Mouse (Mus musculus) intestine, postnatal 0 days (tissue): ENCODE measurements around the gene Zp3. TPM values are rescaled to one million over a fixed set of nuclear protein-coding genes. Genes with fewer than 3 reads are reported as not detected.
A peak's percentile ranks its signal among the peaks of the same experiment; 100 is the strongest.

ENCODE experiments used
- ATAC-seq: fragments of 200-750 bp; cut with Nextera tagmentation; 2 replicates; pipeline ENCODE4 v1.8.0; 2017; ENCODE audit warnings: mild to moderate bottlenecking, moderate TSS enrichment, moderate library complexity
- H3K27ac ChIP-seq: fragments of 300-500 bp; sonication (generic); 2 replicates; pipeline ENCODE4 v1.5.1; 2014; ENCODE audit warnings: mild to moderate bottlenecking, low read depth, low read length, moderate library complexity
- H3K27me3 ChIP-seq: fragments of 300-500 bp; sonication (generic); replicated peaks from 2 replicates; pipeline ENCODE4 v1.6.1; 2014; ENCODE audit warnings: low read length, mixed read lengths; ENCODE audit not compliant: control insufficient read depth, insufficient read depth
- H3K36me3 ChIP-seq: fragments of 300-500 bp; sonication (generic); 2 replicates; pipeline ENCODE4 v1.6.1; 2014; ENCODE audit warnings: mild to moderate bottlenecking, moderate library complexity; ENCODE audit not compliant: control insufficient read depth, insufficient read depth
- H3K4me1 ChIP-seq: fragments of 300-500 bp; sonication (generic); replicated peaks from 2 replicates; pipeline ENCODE4 v1.6.1; 2014; ENCODE audit warnings: antibody characterized with exemption, low read length, mixed read lengths; ENCODE audit not compliant: control insufficient read depth, insufficient read depth
- H3K4me2 ChIP-seq: fragments of 300-500 bp; sonication (generic); replicated peaks from 2 replicates; pipeline ENCODE4 v1.6.1; 2014; ENCODE audit warnings: low read depth, mild to moderate bottlenecking, moderate library complexity
- H3K4me3 ChIP-seq: fragments of 300-500 bp; sonication (generic); 2 replicates; pipeline ENCODE4 v1.5.1; 2014; ENCODE audit warnings: low read depth, low read length
- H3K9ac ChIP-seq: fragments of 300-500 bp; sonication (generic); 2 replicates; pipeline ENCODE4 v1.6.1; 2014; ENCODE audit warnings: mild to moderate bottlenecking, low read depth, low read length
- H3K9me3 ChIP-seq: fragments of 300-500 bp; sonication (generic); 2 replicates; pipeline ENCODE4 v1.6.1; 2016; ENCODE audit warnings: mixed run types; ENCODE audit not compliant: control insufficient read depth
- CTCF ChIP-seq: sonication (generic); IDR thresholded peaks from 2 replicates; pipeline ENCODE4 v1.5.1; 2016; ENCODE audit warnings: low read depth, mild to moderate bottlenecking, control low read depth, antibody characterized with exemption, moderate library complexity
- WGBS: fragments of 180-500 bp; shearing (Covaris S2); extraction: QIAGEN DNeasy Blood & Tissue Kit; methylation state at CpG from one replicate; pipeline ENCODE4 v1.1.7; 2014; 5-methylcytosine and 5-hydroxymethylcytosine counted together
- polyA plus RNA-seq: library from polyadenylated mRNA; unstranded; fragments of >200 nt; fragmentation: Nextera tagmentation; extraction: Ambion mirVana; gene quantifications from 2 replicates; pipeline ENCODE4 v1.2.1, GENCODE M21; 2015

The Zp3 gene
- polyA plus RNA-seq, 1 experiment from 2014 or later: not detected

- Histone ChIP-seq H3K4me3 (no peak overlapping the region), H3K9me3 (no peaks in the 10 kb centered on the region), H3K27ac (0 out of 2 replicates have a peak overlapping the region, but pooled peaks have one; percentile 89), H3K4me2 (peak overlapping the region; percentile 63), H3K9ac (no peak overlapping the region), H3K36me3 (no peaks in the 10 kb centered on the region), H3K27me3 (no peaks in the 10 kb centered on the region), H3K4me1 (peaks cover 18% of the 10 kb centered on the region)
- no peak for ATAC-seq
- 88% methylated on average over 4 of the region's 4 CpGs for WGBS
- no peak for TF ChIP-seq CTCF
These were observed 21.5 kb upstream of the Zp3 start for GRCm38 (mm10) chr5:135958367-135958766.

GRCm38 (mm10) chr5:135959911-135960310, 20.0 kb upstream of the Zp3 start:
- no peaks in the 10 kb centered on the region for H3K27me3 ChIP-seq
- H3K27ac ChIP-seq: no peak overlapping the region
- no peaks in the 10 kb centered on the region for H3K9me3 ChIP-seq
- 94% methylated on average over 7 of the region's 7 CpGs for WGBS
- no peak overlapping the region for H3K9ac ChIP-seq
- ATAC-seq: no peak
- peaks cover 18% of the 10 kb centered on the region for H3K4me1 ChIP-seq
- no peak overlapping the region for H3K4me2 ChIP-seq
- H3K4me3 ChIP-seq: no peak overlapping the region
- H3K36me3 ChIP-seq: no peaks in the 10 kb centered on the region
- TF ChIP-seq CTCF: no peak

- Histone ChIP-seq H3K9me3 (no peaks in the 10 kb centered on the region), H3K4me1 (peaks cover 18% of the 10 kb centered on the region), H3K27me3 (no peaks in the 10 kb centered on the region), H3K4me3 (no peak overlapping the region), H3K27ac (no peak overlapping the region; the same call in 1 of the 2 replicates), H3K9ac (no peak overlapping the region), H3K4me2 (peak overlapping the region; percentile 96; the same call in 1 of the 2 replicates), H3K36me3 (no peaks in the 10 kb centered on the region)
- WGBS: 96% methylated on average over 15 of the region's 15 CpGs
- TF ChIP-seq CTCF: no peak
- no peak for ATAC-seq
These were observed 18.8 kb upstream of the Zp3 start for GRCm38 (mm10) chr5:135960909-135961635.

DNA sequence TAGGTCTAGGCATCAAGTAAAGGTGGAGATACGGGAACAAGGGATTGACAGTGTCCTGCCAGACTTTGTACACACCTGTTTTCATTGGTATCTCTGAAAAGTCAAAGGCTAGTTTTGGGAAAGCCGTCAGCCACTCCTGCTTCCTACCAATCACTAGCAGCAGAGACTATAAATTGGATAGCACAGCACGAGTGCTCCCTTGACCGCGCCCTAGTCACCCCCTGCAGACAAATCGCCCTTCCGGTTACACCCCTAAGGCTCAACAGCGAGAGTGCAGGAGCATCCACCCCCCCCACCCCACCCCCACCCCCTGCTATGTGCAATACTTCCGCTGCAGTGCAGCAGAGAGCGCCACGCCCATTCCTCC, 17.8 kb upstream of the Zp3 start:
- WGBS: 0% methylated on average over 11 of the region's 11 CpGs
- no peaks in the 10 kb centered on the region for H3K27me3 ChIP-seq
- H3K9ac ChIP-seq: peak overlapping the region; percentile 24; the same call in 1 of the 2 replicates
- no peak for ATAC-seq
- TF ChIP-seq CTCF: no peak
- no peaks in the 10 kb centered on the region for H3K9me3 ChIP-seq
- H3K36me3 ChIP-seq: no peaks in the 10 kb centered on the region
- H3K4me1 ChIP-seq: peaks cover 14% of the 10 kb centered on the region
- peak overlapping the region; percentile 92 for H3K27ac ChIP-seq
- H3K4me3 ChIP-seq: peak overlapping the region; percentile 59
- H3K4me2 ChIP-seq: peak overlapping the region; percentile 96

DNA sequence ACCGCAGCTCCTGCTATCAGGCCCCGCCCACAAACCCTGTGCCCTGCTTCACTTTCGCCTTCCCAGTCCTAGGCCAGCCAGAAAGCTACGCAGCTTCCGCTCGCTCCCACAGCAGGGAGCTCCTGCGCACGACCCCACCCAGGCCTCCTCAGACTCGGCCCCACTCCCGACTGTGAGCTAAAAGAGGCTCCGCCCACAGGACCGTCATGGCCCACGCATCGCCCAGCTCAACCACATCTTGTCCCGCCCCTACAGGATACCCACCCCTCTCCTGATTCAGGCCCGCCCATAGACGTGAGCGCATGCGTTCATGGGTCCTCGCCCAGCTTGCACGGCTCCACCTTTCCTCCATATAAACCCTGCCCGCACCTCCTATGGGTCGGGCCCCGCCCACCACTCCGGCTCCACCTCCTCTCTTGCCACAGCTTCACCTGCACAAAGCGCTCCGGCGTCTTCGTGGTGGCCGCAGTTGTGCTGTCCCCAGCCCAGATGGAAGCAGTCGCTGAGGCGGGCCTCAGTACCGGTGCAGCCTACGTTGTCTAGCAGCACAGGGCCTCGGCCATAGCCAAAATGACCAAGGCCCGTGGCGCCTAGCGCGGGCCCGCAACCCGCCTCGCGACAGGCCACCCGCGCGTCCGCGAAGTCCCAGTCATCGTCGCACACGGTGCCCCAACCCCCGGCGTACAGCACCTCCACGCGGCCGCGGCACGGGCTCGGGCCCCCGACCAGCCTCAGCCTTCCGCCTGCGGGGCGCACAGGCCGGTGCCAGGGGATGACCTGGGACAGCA, 17.2 kb upstream of the Zp3 start:
- Histone ChIP-seq H3K4me3 (peak overlapping the region; percentile 59), H3K27me3 (no peaks in the 10 kb centered on the region), H3K9me3 (no peaks in the 10 kb centered on the region), H3K4me1 (peaks cover 12% of the 10 kb centered on the region; the same call in 1 of the 2 replicates), H3K4me2 (peak overlapping the region; percentile 96), H3K9ac (peak overlapping the region; percentile 75), H3K27ac (peak overlapping the region; percentile 92), H3K36me3 (no peaks in the 10 kb centered on the region)
- WGBS: under 1% methylated on average over 63 of the region's 64 CpGs
- peak; percentile 89 for ATAC-seq
- TF ChIP-seq CTCF: peak; percentile 43

GRCm38 (mm10) chr5:135963280-135963627, 16.6 kb upstream of the Zp3 start:
- Histone ChIP-seq H3K36me3 (no peaks in the 10 kb centered on the region), H3K27ac (peak overlapping the region; percentile 92), H3K4me1 (peaks cover 9% of the 10 kb centered on the region; the same call in 1 of the 2 replicates), H3K9me3 (no peaks in the 10 kb centered on the region), H3K9ac (peak overlapping the region; percentile 75), H3K4me2 (peak overlapping the region; percentile 96), H3K27me3 (no peaks in the 10 kb centered on the region), H3K4me3 (peak overlapping the region; percentile 59)
- no peak for TF ChIP-seq CTCF
- ATAC-seq: no peak
- 8% methylated on average over 6 of the region's 6 CpGs for WGBS
